Mouse (Mus musculus) embryonic facial prominence, embryonic 11.5 days (tissue): ENCODE measurements at regions not wholly inside any gene's neighbourhood (a gene's known extent, or its start where the extent isn't known, plus 50 kb on each side); places are given as distances from the start of the nearest gene placed in this dataset.
A peak's percentile ranks its signal among the peaks of the same experiment; 100 is the strongest.

Experiments used
- ATAC-seq: fragments of 200-750 bp; cut with Nextera tagmentation; replicated peaks from 2 replicates; pipeline ENCODE4 v1.8.0; 2017; ENCODE audit warnings: low read depth; ENCODE audit not compliant: insufficient number of reproducible peaks, low FRiP score, low TSS enrichment
- DNase-seq: peaks from one replicate; pipeline ENCODE4 v3.0.0-alpha.2; 2015; ENCODE audit warnings: low spot score
- H3K27ac ChIP-seq: fragments of 300-500 bp; sonication (generic); replicated peaks from 2 replicates; pipeline ENCODE4 v1.5.1; 2014; ENCODE audit warnings: mild to moderate bottlenecking, low read depth, low read length, control low read depth
- H3K27me3 ChIP-seq: fragments of 300-500 bp; sonication (generic); 2 replicates; pipeline ENCODE4 v1.6.1; 2014; ENCODE audit warnings: mild to moderate bottlenecking, low read length, moderate library complexity, mixed read lengths; ENCODE audit not compliant: control insufficient read depth, insufficient read depth
- H3K36me3 ChIP-seq: fragments of 300-500 bp; sonication (generic); replicated peaks from 2 replicates; pipeline ENCODE4 v1.6.1; 2014; ENCODE audit warnings: low read depth, mild to moderate bottlenecking, low read length, moderate library complexity, mixed read lengths; ENCODE audit not compliant: control insufficient read depth, insufficient read depth
- H3K4me1 ChIP-seq: fragments of 300-500 bp; sonication (generic); 2 replicates; pipeline ENCODE4 v1.6.1; 2014; ENCODE audit warnings: low read length, mixed read lengths; ENCODE audit not compliant: control insufficient read depth, insufficient read depth
- H3K4me2 ChIP-seq: fragments of 300-500 bp; sonication (generic); 2 replicates; pipeline ENCODE4 v1.6.1; 2014; ENCODE audit warnings: low read depth, mild to moderate bottlenecking, control low read depth, low read length, moderate library complexity
- H3K4me3 ChIP-seq: fragments of 300-500 bp; sonication (generic); 2 replicates; pipeline ENCODE4 v1.5.1; 2014; ENCODE audit warnings: low read depth, low read length, control low read depth
- H3K9ac ChIP-seq: fragments of 300-500 bp; sonication (generic); replicated peaks from 2 replicates; pipeline ENCODE4 v1.6.1; 2014; ENCODE audit warnings: mild to moderate bottlenecking, control low read depth, low read length
- H3K9me3 ChIP-seq: fragments of 300-500 bp; sonication (generic); replicated peaks from 2 replicates; pipeline ENCODE4 v1.6.1; 2016; ENCODE audit warnings: mild to moderate bottlenecking, low read length, inconsistent platforms, mixed read lengths; ENCODE audit not compliant: control insufficient read depth
- WGBS: fragments of 180-500 bp; shearing (Covaris S2); extraction: QIAGEN DNeasy Blood & Tissue Kit; methylation state at CpG from one replicate; pipeline ENCODE4 v1.1.7; 2014; 5-methylcytosine and 5-hydroxymethylcytosine counted together

GRCm38 (mm10) chr3:63582717-63583696 lies 99.3 kb upstream of the Gm34302 start:
- H3K4me3 ChIP-seq = no peak overlapping the region
- 85% methylated on average over 15 of the region's 15 CpGs for WGBS
- H3K27ac ChIP-seq = no peak overlapping the region
- H3K36me3 ChIP-seq = no peaks in the 10 kb centered on the region
- no peaks in the 10 kb centered on the region for H3K9me3 ChIP-seq
- ATAC-seq (no peak), DNase-seq (no peak)
- no peak overlapping the region for H3K9ac ChIP-seq
- no peaks in the 10 kb centered on the region for H3K4me1 ChIP-seq
- no peak overlapping the region for H3K4me2 ChIP-seq
- no peaks in the 10 kb centered on the region for H3K27me3 ChIP-seq

GRCm38 (mm10) chr3:63582180-63582579 lies 98.5 kb upstream of the Gm34302 start:
- WGBS = 58% methylated on average over 6 of the region's 6 CpGs

GRCm38 (mm10) chr3:63570607-63571353 lies 87.1 kb upstream of the Gm34302 start:
- Histone ChIP-seq H3K9ac (no peak overlapping the region), H3K27me3 (no peaks in the 10 kb centered on the region), H3K4me2 (no peak overlapping the region), H3K9me3 (no peaks in the 10 kb centered on the region), H3K4me1 (no peaks in the 10 kb centered on the region), H3K27ac (no peak overlapping the region), H3K36me3 (no peaks in the 10 kb centered on the region), H3K4me3 (no peak overlapping the region)
- ATAC-seq (no peak; the same call in 1 of the 2 replicates), DNase-seq (peak; percentile 87)
- WGBS = 51% methylated on average over 7 of the region's 7 CpGs

More at GRCm38 (mm10) chr3:63582180-63582579, 98.5 kb upstream of the Gm34302 start:
- H3K27ac ChIP-seq = no peak overlapping the region
- ATAC-seq (no peak), DNase-seq (no peak)
- H3K4me1 ChIP-seq = no peaks in the 10 kb centered on the region
- H3K4me3 ChIP-seq = no peak overlapping the region
- H3K4me2 ChIP-seq = no peak overlapping the region
- no peaks in the 10 kb centered on the region for H3K36me3 ChIP-seq
- H3K9me3 ChIP-seq = no peaks in the 10 kb centered on the region
- H3K9ac ChIP-seq = no peak overlapping the region
- H3K27me3 ChIP-seq = no peaks in the 10 kb centered on the region

GRCm38 (mm10) chr3:63570082-63570481 lies 86.4 kb upstream of the Gm34302 start:
- H3K9ac ChIP-seq = no peak overlapping the region
- H3K9me3 ChIP-seq = no peaks in the 10 kb centered on the region
- H3K36me3 ChIP-seq = no peaks in the 10 kb centered on the region
- H3K27ac ChIP-seq = no peak overlapping the region
- DNase-seq (no peak), ATAC-seq (no peak)
- no peaks in the 10 kb centered on the region for H3K4me1 ChIP-seq
- no peaks in the 10 kb centered on the region for H3K27me3 ChIP-seq
- no peak overlapping the region for H3K4me3 ChIP-seq
- whole genome bisulfite sequencing = 93% methylated on average over 1 of the region's 1 CpGs
- no peak overlapping the region for H3K4me2 ChIP-seq

- no peak overlapping the region for H3K4me2 ChIP-seq
- no peaks in the 10 kb centered on the region for H3K27me3 ChIP-seq
- H3K4me1 ChIP-seq = no peaks in the 10 kb centered on the region
- H3K9me3 ChIP-seq = no peaks in the 10 kb centered on the region
- H3K4me3 ChIP-seq = no peak overlapping the region
- H3K27ac ChIP-seq = no peak overlapping the region
- no peak for DNase-seq
- H3K9ac ChIP-seq = no peak overlapping the region
- no peak for ATAC-seq
- WGBS = 68% methylated on average over 7 of the region's 7 CpGs
- no peaks in the 10 kb centered on the region for H3K36me3 ChIP-seq
Observed at GRCm38 (mm10) chr3:63569004-63569596, 85.4 kb upstream of the Gm34302 start.

GRCm38 (mm10) chr3:63567726-63568125 lies 84.0 kb upstream of the Gm34302 start:
- Histone ChIP-seq H3K9me3 (no peaks in the 10 kb centered on the region), H3K9ac (no peak overlapping the region), H3K4me1 (no peaks in the 10 kb centered on the region), H3K27ac (no peak overlapping the region), H3K36me3 (no peaks in the 10 kb centered on the region), H3K4me3 (no peak overlapping the region), H3K27me3 (no peaks in the 10 kb centered on the region), H3K4me2 (no peak overlapping the region)
- WGBS = 74% methylated on average over 3 of the region's 3 CpGs
- no peak for DNase-seq
- no peak for ATAC-seq

- H3K4me1 ChIP-seq = no peaks in the 10 kb centered on the region; the same call in 1 of the 2 replicates
- no peak overlapping the region for H3K4me2 ChIP-seq
- DNase-seq = no peak
- H3K9me3 ChIP-seq = no peaks in the 10 kb centered on the region
- H3K4me3 ChIP-seq = no peak overlapping the region
- H3K27ac ChIP-seq = no peak overlapping the region
- no peaks in the 10 kb centered on the region for H3K36me3 ChIP-seq
- H3K9ac ChIP-seq = no peak overlapping the region
- H3K27me3 ChIP-seq = no peaks in the 10 kb centered on the region
- 80% methylated on average over 1 of the region's 1 CpGs for WGBS
- ATAC-seq = no peak
Observed at GRCm38 (mm10) chr3:63563057-63563456, 79.4 kb upstream of the Gm34302 start.
